Mouse (Mus musculus) lung, adult 2 months (tissue): ENCODE results near the gene Cops2.
A peak's percentile ranks its signal among the peaks of the same experiment; 100 is the strongest.

Source experiments
- CTCF ChIP-seq: fragments of 200-500 bp; IDR thresholded peaks from 2 replicates; pipeline ENCODE4 v1.5.1; 2011; ENCODE audit warnings: mild to moderate bottlenecking, low read length, control low read depth; ENCODE audit not compliant: insufficient read depth
- POLR2A ChIP-seq: fragments of 200-500 bp; IDR thresholded peaks from 2 replicates; pipeline ENCODE4 v1.6.1; 2011; ENCODE audit warnings: low read depth, mild to moderate bottlenecking, control low read depth, low read length, borderline replicate concordance; ENCODE audit errors: extremely low read depth

GRCm38 (mm10) chr2:125866058-125866740, 7.3 kb upstream of the Cops2 start:
- TF ChIP-seq CTCF = no peak
- 0 out of 2 replicates have a peak, but pooled peaks have one; percentile 23 for TF ChIP-seq POLR2A
